Mouse (Mus musculus): ENCODE measurements around the gene Hmgcs1. TPM values are rescaled to one million over a fixed set of nuclear protein-coding genes. Genes with fewer than 3 reads are reported as not detected.

Hmgcs1 gene
- polyA plus RNA-seq, 1 experiment from 2014 or later = 64.9 TPM

- POLR2A ChIA-PET = no interaction called here
- CTCF ChIA-PET = interaction anchor here (1.4 kb wide), 1 partner anchor 11 kb away, joined by 3 read pairs; no protein-coding TSS in a partner anchor
- no peak for ATAC-seq
- no peak for DNase-seq (ENCODE audit: low read depth, low spot score)
- in situ Hi-C loops (cut with MboI; ENCODE audit: low pct_unique_long_range_greater_than_20kb) = no loop called here
- H3K27me3 ChIP-seq = no peaks in the 10 kb centered on the region
- TF ChIP-seq CTCF (IDR thresholded peaks at IDR 0.05) = no peak
Observed at GRCm38 (mm10) chr13:119746930-119747329, 56.8 kb downstream of the Hmgcs1 start.

- in situ Hi-C loops (cut with MboI; ENCODE audit: low pct_unique_long_range_greater_than_20kb) = no loop called here
- DNase-seq (ENCODE audit: low read depth, low spot score) (no peak), ATAC-seq (no peak)
- POLR2A ChIA-PET = no interaction called here
- H3K27me3 ChIP-seq = no peaks in the 10 kb centered on the region
- no peak for TF ChIP-seq CTCF (IDR thresholded peaks at IDR 0.05)
- CTCF ChIA-PET = interaction anchor here (0.7 to 1.6 kb wide), 2 partner anchors 8 to 75 kb away, joined by 3 to 8 read pairs; no protein-coding TSS in a partner anchor
Observed at GRCm38 (mm10) chr13:119753859-119754634, 63.9 kb downstream of the Hmgcs1 start.

GRCm38 (mm10) chr13:119754635-119755020 lies 64.4 kb downstream of the Hmgcs1 start:
- in situ Hi-C loops (cut with MboI; ENCODE audit: low pct_unique_long_range_greater_than_20kb) = no loop called here
- ChIA-PET CTCF (no interaction called here), POLR2A (no interaction called here)
- ATAC-seq (no peak), DNase-seq (ENCODE audit: low read depth, low spot score) (no peak)
- TF ChIP-seq CTCF (IDR thresholded peaks at IDR 0.05) = no peak
- H3K27me3 ChIP-seq = no peaks in the 10 kb centered on the region

- ATAC-seq (peak; percentile 48), DNase-seq (ENCODE audit: low read depth, low spot score) (no peak)
- in situ Hi-C loops (cut with MboI; ENCODE audit: low pct_unique_long_range_greater_than_20kb) = no loop called here
- no peak for TF ChIP-seq CTCF (IDR thresholded peaks at IDR 0.05)
- POLR2A ChIA-PET = no interaction called here
- H3K27me3 ChIP-seq = no peaks in the 10 kb centered on the region
- CTCF ChIA-PET = no interaction called here
Observed at GRCm38 (mm10) chr13:119755141-119755547, 65.0 kb downstream of the Hmgcs1 start.

DNA sequence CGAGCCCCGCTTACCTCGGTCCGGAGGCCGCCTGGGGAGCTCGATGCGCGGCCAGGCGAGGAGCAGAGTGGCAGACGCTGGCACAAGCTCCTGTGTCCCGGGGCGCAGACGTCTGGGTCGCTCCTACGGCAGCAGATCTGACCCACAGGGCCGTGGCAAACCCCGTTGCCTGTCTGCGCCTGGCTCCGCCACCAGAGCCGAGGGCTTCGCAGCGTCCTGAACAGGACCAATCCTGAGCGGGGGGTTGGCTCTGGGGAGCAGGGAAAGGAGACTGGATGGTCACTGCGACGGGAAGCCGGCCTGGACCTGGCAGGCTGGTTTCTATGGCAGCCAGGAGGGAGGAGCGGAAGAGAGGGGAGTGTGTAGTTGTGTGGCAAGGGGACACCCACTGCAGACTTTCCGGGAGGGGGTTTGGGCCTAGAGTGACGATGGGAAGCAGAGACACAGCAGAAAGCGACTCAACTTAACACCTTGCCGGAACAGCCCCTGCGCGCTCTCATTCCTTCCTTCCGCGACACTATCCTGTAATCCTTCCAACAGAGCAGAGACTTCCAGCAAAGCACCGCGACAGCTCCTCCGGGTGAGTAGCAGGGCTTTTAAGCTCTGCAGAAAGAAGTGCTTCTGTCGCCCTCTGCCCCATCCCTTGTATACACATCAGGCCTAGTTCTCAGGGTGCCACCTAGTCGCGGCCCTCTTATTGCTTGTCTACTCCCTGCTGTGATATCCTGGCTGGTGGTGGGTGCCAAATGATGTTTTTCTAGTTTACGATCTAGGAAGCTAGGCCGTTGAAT lies 65.7 kb downstream of the Hmgcs1 start, which contains the start of gene Nim1k:
Nim1k (minus strand) TSS at position 202 of the 791 bp plus-strand sequence.
- POLR2A ChIA-PET = no interaction called here
- no peak for TF ChIP-seq CTCF (IDR thresholded peaks at IDR 0.05)
- ATAC-seq = peak; percentile 95
- CTCF ChIA-PET = no interaction called here
- H3K27me3 ChIP-seq = no peaks in the 10 kb centered on the region
- DNase-seq (ENCODE audit: low read depth, low spot score) = no peak
- in situ Hi-C loops (cut with MboI; ENCODE audit: low pct_unique_long_range_greater_than_20kb) = no loop called here

DNA sequence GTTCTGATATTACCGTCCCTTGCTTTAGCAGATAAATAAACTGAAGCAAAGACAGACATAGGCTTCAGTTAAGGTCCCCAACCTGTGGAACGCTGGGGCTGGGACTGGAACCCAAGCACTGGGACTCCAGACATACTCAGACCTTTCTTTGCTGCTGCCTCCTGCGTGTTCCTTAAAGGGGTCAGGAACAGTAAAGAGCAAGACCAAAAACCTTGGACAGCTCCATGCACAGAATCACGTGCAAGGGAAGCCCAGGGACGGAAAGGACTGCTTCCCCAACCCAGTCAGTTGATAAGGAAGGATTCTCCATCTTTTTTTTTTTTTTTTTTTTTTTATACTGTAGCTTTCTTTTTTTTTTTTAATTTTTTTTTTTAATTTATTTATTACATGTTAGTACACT lies 66.7 kb downstream of the Hmgcs1 start:
- ChIA-PET CTCF (no interaction called here), POLR2A (no interaction called here)
- ATAC-seq (no peak), DNase-seq (ENCODE audit: low read depth, low spot score) (no peak)
- in situ Hi-C loops (cut with MboI; ENCODE audit: low pct_unique_long_range_greater_than_20kb) = no loop called here
- no peaks in the 10 kb centered on the region for H3K27me3 ChIP-seq
- no peak for TF ChIP-seq CTCF (IDR thresholded peaks at IDR 0.05)

Other genes with a start within 250 kb of the Hmgcs1 start
- 32.6 TPM for gene 4833420G17Rik, start 227.6 kb upstream of the Hmgcs1 start, polyA plus RNA-seq (2021)
- 7.5 TPM for gene Tmem267, start 202.3 kb upstream of the Hmgcs1 start, polyA plus RNA-seq (2021)
- 1.5 TPM for gene 3110070M22Rik, start 202.0 kb upstream of the Hmgcs1 start, polyA plus RNA-seq (2021)
- gene Ccl28, start 66.6 kb upstream of the Hmgcs1 start, polyA plus RNA-seq (2021) = 0.03 TPM
- gene Nim1k, start 65.5 kb downstream of the Hmgcs1 start, polyA plus RNA-seq (2021) = 2.9 TPM
- 33.8 TPM for gene Zfp131, start 100.5 kb downstream of the Hmgcs1 start, polyA plus RNA-seq (2021)
- not detected for gene AF067063, start 139.8 kb downstream of the Hmgcs1 start, polyA plus RNA-seq (2021)
- not detected for gene D13Ertd608e, start 145.6 kb downstream of the Hmgcs1 start, polyA plus RNA-seq (2021)
- not detected for gene Tcstv1, start 204.4 kb downstream of the Hmgcs1 start, polyA plus RNA-seq (2021)
- 0.24 TPM for gene Gm21761, start 238.9 kb downstream of the Hmgcs1 start, polyA plus RNA-seq (2021)